Mouse (Mus musculus): ENCODE data around the gene Clk1. TPM values are rescaled to one million over a fixed set of nuclear protein-coding genes. Genes with fewer than 3 reads are reported as not detected.

The Clk1 gene
- polyA plus RNA-seq, 1 experiment from 2014 or later = 180 TPM

DNA sequence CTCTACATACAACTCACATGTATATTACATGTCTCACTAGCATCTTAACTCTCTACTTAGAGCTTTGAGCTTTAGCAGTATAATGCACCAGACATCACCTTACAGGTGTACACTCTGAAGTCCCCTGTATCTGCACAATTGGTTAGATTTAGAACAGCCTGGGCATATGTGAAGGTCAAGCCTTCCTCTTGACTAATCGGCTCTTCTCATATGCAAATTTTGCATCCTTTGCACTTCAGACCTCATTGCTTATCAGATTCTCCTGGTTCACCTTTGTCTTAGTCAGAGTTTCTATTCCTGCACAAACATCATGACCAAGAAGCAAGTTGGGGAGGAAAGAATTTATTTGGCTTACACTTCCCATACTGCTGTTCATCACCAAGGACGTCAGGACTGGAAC lies 54.1 kb downstream of the Clk1 start:
- Histone ChIP-seq H3K4me1 (replicated peaks) (no peaks in the 10 kb centered on the region), H3K4me2 (no peak overlapping the region), H3K4me3 (no peak overlapping the region), H3K27me3 (no peaks in the 10 kb centered on the region), H3K9ac (no peak overlapping the region), H3K36me3 (no peaks in the 10 kb centered on the region), H3K27ac (replicated peaks) (no peak overlapping the region), H3K9me3 (no peaks in the 10 kb centered on the region)
- WGBS = 78% methylated on average over 2 of the region's 2 CpGs
- ATAC-seq (ENCODE audit: low read depth) = no peak

DNA sequence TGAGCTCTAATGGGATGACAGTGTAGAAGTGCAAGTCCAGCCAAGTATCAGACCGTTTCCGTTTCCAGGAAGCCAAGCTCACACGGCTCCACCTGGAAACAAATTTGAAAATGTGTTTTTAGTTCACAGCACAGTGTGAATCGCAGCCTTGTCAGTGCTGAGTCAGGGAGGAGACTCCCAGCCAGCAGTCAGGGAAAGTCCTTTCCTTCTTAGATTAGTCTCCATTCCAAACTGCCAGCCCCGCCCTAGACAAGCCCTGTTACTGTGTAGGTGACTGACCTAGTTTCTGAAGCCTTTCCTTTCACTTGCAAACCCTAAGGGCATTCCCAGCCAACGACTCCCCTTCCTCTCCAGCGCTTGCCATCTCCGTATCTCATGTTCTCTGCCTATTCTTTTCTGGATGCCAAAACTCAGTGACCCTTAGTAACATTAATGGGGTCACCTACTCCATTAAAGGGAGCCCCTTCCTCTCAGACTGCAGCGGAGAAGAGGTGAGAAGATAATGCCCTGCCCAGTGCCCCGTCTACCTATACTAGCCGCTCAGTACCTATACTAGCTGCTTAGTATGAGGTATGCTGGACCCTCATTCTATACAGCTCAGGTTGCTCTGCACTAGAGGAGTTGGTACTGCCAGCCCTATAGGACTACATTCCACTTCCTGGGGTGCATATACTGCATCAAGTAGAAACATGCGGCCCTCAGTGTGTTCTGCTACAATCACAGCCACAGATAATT lies 57.0 kb downstream of the Clk1 start:
- Histone ChIP-seq H3K27me3 (no peaks in the 10 kb centered on the region), H3K4me2 (no peak overlapping the region), H3K36me3 (no peaks in the 10 kb centered on the region), H3K9ac (no peak overlapping the region), H3K9me3 (no peaks in the 10 kb centered on the region), H3K4me3 (no peak overlapping the region), H3K27ac (replicated peaks) (no peak overlapping the region), H3K4me1 (replicated peaks) (no peaks in the 10 kb centered on the region)
- 79% methylated on average over 12 of the region's 12 CpGs for WGBS
- no peak for ATAC-seq (ENCODE audit: low read depth)

DNA sequence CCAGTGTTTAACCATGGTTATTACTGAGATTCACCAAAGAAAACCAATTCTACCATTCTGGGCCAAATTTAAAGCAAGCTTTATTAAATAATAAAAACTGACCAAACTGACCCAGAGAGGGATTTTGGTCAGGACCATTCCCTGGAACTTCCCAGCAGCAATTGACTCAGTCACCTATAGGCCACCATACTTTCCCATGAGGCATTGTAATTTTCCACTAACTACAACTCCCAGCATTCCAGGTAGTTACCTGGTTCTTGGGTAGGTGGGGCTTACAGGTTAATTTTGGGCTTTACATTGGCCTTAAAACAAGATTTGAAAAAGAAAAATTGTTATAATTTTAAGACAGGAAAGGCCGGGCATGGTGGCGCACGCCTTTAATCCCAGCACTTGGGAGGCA lies 58.0 kb downstream of the Clk1 start:
- WGBS = 94% methylated on average over 3 of the region's 3 CpGs
- H3K4me2 ChIP-seq = no peak overlapping the region
- no peaks in the 10 kb centered on the region for H3K27me3 ChIP-seq
- H3K4me3 ChIP-seq = no peak overlapping the region
- H3K27ac ChIP-seq (replicated peaks) = no peak overlapping the region
- no peak for ATAC-seq (ENCODE audit: low read depth)
- H3K9ac ChIP-seq = no peak overlapping the region
- no peaks in the 10 kb centered on the region for H3K4me1 ChIP-seq (replicated peaks)
- H3K36me3 ChIP-seq = no peaks in the 10 kb centered on the region
- H3K9me3 ChIP-seq = no peaks in the 10 kb centered on the region

DNA sequence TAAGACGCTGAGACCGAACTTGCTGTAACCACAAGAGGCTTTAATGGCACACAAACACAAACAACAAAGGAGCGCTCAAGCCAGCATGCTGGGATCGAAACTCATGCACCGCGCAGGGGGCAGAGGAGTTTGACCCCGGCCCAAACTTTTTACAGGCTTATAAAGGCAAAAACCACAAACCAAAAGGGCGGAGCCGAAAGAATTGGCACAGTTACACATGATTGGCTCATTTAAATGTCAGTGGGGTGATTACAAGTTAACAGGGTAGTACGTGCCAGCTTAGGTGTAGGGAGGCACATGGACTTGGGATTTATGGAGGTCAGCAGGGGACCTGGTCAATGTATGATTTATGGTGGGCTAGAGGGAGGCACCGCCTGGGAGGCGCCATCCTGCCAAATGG lies 59.3 kb downstream of the Clk1 start:
- Histone ChIP-seq H3K4me2 (no peak overlapping the region), H3K9ac (no peak overlapping the region), H3K4me3 (no peak overlapping the region), H3K36me3 (no peaks in the 10 kb centered on the region), H3K9me3 (no peaks in the 10 kb centered on the region), H3K27ac (replicated peaks) (no peak overlapping the region), H3K4me1 (replicated peaks) (no peaks in the 10 kb centered on the region), H3K27me3 (no peaks in the 10 kb centered on the region)
- 82% methylated on average over 12 of the region's 12 CpGs for WGBS
- ATAC-seq (ENCODE audit: low read depth) = no peak

DNA sequence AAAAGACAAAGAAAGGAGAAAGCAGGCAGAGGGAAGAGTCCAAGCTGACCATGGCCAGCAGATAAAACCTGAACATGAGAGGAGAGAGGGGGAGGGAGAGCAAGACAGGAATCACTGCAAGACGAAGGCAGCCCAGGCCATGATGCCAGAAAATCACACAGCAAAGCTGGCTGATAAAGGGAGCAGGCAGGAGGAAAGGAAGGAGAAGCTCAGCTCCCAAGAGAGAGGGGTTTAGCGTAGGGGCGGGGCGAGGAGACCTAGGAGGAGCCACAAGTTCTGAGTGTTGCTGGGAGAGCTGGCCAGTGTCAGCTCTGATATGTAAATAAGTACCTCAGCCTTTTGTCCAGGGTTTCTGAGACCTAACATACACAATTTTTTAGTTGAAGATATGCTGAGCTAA lies 61.6 kb downstream of the Clk1 start:
- H3K9ac ChIP-seq = no peak overlapping the region
- H3K27ac ChIP-seq (replicated peaks) = no peak overlapping the region
- no peaks in the 10 kb centered on the region for H3K4me1 ChIP-seq (replicated peaks)
- no peak for ATAC-seq (ENCODE audit: low read depth)
- no peaks in the 10 kb centered on the region for H3K27me3 ChIP-seq
- no peak overlapping the region for H3K4me2 ChIP-seq
- no peaks in the 10 kb centered on the region for H3K9me3 ChIP-seq
- no peaks in the 10 kb centered on the region for H3K36me3 ChIP-seq
- H3K4me3 ChIP-seq = no peak overlapping the region
- WGBS = 72% methylated on average over 4 of the region's 4 CpGs

Other genes with a start within 250 kb of the Clk1 start
- gene Aox4, start 213.7 kb downstream of the Clk1 start, polyA plus RNA-seq (2015; fragmentation: Nextera tagmentation; extraction: Ambion mirVana) = 0.08 and 0.32 TPM in 2 replicates
- 0.03 TPM in 1 of 2 replicates, not detected in the other for gene Aox2, start 145.7 kb downstream of the Clk1 start, polyA plus RNA-seq (2015; fragmentation: Nextera tagmentation; extraction: Ambion mirVana)
- gene Bzw1, start 31.2 kb downstream of the Clk1 start, polyA plus RNA-seq (2015; fragmentation: Nextera tagmentation; extraction: Ambion mirVana) = 339 and 361 TPM in 2 replicates
- gene Nif3l1, start 21.1 kb upstream of the Clk1 start, polyA plus RNA-seq (2015; fragmentation: Nextera tagmentation; extraction: Ambion mirVana) = 53.8 and 56.6 TPM in 2 replicates
- gene Ppil3, start 21.4 kb upstream of the Clk1 start, polyA plus RNA-seq (2015; fragmentation: Nextera tagmentation; extraction: Ambion mirVana) = 52.0 and 66.6 TPM in 2 replicates
- gene Orc2, start 81.0 kb upstream of the Clk1 start, polyA plus RNA-seq (2015; fragmentation: Nextera tagmentation; extraction: Ambion mirVana) = 23.9 and 24.5 TPM in 2 replicates
- gene Fam126b, start 162.3 kb upstream of the Clk1 start, polyA plus RNA-seq (2015; fragmentation: Nextera tagmentation; extraction: Ambion mirVana) = 9.8 and 10.8 TPM in 2 replicates
- gene Ndufb3, start 162.3 kb upstream of the Clk1 start, polyA plus RNA-seq (2015; fragmentation: Nextera tagmentation; extraction: Ambion mirVana) = 211 and 220 TPM in 2 replicates

Measured in neural tube, embryonic 13.5 days (tissue).